Mouse (Mus musculus) layer of hippocampus, adult 2 months (tissue): ENCODE results near the gene Frmpd1. TPM values are rescaled to one million over a fixed set of nuclear protein-coding genes. Genes with fewer than 3 reads are reported as not detected.
A peak's percentile ranks its signal among the peaks of the same experiment; 100 is the strongest.

Experiments used
- DNase-seq, 2 experiments: peaks; one replicate each; pipeline ENCODE4 v3.0.0; 2022; ENCODE audit warnings: low spot score in 2 of 2
- H3K27ac ChIP-seq: fragments of 200-600 bp; 2 replicates; pipeline ENCODE4 v1.8.1; 2022
- H3K4me3 ChIP-seq: fragments of 200-600 bp; 2 replicates; pipeline ENCODE4 v1.8.1; 2022; ENCODE audit warnings: mild to moderate bottlenecking
- CTCF ChIP-seq: fragments of 200-600 bp; conservative IDR thresholded peaks from 2 replicates; pipeline ENCODE4 v1.8.1; 2022; ENCODE audit warnings: antibody characterized with exemption, mild to moderate bottlenecking, moderate library complexity
- long read RNA-seq, 2 experiments: library from polyadenylated mRNA; stranded (forward); transcript quantifications; one replicate each; pipeline ENCODE4 v2.0.0; 2021; ENCODE audit warnings: borderline mapping rate in 2 of 2
- total RNA-seq, 2 experiments: library from RNA; stranded (reverse); gene quantifications; 2 replicates each; pipeline ENCODE4 v1.2.3; 2021

The Frmpd1 gene
- total RNA-seq: 10 to 100 TPM; 15.7 to 16.4 TPM
- long read RNA-seq, experiment 1, full-length matches to known transcripts: 3 of 9 reads
- long read RNA-seq, experiment 1, partial matches to known transcripts: 3 of 9 reads
- long read RNA-seq, experiment 1, other reads (novel, unspliced or antisense): 3 of 9 reads
- long read RNA-seq, experiment 2, full-length matches to known transcripts: 18 of 25 reads
- long read RNA-seq, experiment 2, partial matches to known transcripts: 1 of 25 reads
- long read RNA-seq, experiment 2, other reads (novel, unspliced or antisense): 6 of 25 reads

DNA sequence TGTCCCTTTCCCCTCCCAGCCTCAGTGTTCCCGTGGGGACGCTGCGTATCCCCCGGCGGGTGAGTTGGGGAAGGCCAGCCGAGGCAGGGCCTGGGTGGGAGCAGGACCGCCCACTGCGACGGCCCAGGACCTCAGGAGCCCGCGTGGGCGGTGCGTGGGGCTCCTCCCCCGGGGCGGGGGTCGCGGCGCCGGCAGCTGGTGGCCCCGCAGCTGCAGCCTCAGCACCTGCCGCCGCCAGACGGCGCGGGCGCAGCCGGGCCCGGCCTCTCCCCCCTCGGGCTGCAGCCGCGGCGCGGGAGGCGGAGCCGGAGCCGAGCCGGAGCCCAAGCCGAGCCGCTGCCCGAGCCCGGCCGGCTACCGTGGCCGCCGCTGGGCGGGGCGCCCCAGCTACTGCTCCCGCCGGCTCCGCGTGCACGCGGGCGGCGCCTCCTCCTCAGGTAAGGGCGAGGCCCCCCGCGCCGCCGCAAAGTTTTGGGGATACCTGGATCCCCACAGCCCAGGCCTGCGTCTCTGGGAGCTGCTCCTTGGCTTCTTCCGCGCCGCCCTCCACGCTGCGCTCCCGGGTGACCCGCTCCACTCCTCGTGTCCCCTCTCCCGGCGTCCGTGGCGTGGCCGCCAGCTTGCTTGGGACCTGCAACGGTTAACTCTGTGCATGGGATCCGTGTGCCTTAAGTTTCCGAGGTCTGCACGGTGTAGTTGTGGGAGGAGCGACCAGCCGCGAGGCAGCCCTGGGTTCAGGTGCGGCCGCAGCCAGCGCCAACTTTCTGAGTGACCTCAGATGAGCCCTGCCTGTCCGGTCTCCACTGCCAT is at the start of gene Frmpd1:
Frmpd1 (plus strand) TSS at position 355 of the 810 bp plus-strand sequence.
- H3K27ac ChIP-seq: peak within 1 kb of the TSS; percentile 90
- peak; percentile 34 to 62 for DNase-seq
- 0 out of 2 replicates have a peak, but pooled peaks have one; percentile 5 for TF ChIP-seq CTCF
- peak within 1 kb of the TSS; percentile 88 for H3K4me3 ChIP-seq

DNA sequence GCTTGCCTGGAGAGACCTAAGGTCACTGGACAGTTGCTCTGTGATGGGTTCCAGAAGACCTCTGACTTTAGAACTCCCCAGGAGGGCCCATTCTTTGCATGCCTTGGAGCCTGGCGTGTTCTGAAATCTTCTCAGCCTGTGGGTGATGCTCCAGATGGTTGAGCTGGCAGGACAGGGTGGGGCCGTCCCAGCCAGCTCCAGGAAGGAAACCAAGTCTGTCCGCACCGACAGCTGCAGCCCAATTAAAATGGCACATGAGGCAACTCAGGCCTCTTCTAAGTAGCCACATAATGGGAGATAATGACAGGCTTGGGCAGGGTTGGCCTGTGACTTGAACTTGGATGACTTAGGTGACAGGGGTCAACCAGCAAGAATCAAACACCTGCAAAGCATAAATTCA is 47.0 kb upstream of the Frmpd1 start:
- DNase-seq: no peak

DNA sequence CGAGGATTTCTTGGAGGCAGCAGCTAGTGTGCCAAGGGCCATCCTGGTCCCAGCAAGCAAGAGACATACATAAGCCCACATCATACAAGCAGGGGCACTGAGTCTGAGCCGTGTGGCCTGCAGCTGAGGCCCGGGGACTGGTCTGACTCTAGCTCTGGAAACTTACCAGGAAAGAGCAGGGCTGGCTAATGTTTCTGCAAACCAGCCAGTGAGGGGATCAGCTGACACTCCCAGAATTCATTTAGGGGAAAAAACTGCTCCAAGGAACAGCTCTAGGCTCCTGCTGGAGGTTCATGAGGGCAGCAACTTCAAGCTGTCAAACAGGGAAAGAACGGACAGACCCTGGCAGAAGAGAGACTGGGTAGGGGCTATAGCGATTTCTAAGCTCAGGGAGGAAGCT is 42.8 kb upstream of the Frmpd1 start:
- no peak overlapping the region for H3K27ac ChIP-seq
- H3K4me3 ChIP-seq: no peak overlapping the region
- TF ChIP-seq CTCF: no peak
- peak in 1 of 2 experiments; percentile 7 for DNase-seq

More for the DNA sequence above, 47.0 kb upstream of the Frmpd1 start:
- TF ChIP-seq CTCF: no peak
- Histone ChIP-seq H3K4me3 (no peak overlapping the region), H3K27ac (no peak overlapping the region)

DNA sequence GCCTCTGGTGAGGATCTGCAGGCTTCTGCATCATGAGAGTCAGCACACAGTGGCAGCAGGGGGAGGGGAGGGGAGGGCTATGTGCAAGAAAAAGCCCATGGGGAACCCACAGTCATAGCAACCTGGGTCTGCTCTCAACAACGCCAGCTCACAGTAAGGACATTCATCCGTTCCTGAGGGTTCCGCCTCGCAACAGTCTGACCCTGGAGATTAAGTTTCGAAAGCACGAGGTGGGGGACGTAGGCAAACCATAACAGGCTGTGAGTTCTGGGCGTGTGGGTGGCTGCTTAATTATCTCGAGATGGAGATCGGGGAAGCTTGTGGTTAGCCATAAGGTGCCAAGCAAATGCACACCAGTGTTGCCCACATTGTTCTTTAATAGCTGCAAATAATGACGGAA is 42.3 kb upstream of the Frmpd1 start:
- no peak for TF ChIP-seq CTCF
- Histone ChIP-seq H3K4me3 (peak overlapping the region; percentile 12), H3K27ac (peak overlapping the region; percentile 1; the same call in 1 of the 2 replicates)
- DNase-seq: peak; percentile 32 to 46

DNA sequence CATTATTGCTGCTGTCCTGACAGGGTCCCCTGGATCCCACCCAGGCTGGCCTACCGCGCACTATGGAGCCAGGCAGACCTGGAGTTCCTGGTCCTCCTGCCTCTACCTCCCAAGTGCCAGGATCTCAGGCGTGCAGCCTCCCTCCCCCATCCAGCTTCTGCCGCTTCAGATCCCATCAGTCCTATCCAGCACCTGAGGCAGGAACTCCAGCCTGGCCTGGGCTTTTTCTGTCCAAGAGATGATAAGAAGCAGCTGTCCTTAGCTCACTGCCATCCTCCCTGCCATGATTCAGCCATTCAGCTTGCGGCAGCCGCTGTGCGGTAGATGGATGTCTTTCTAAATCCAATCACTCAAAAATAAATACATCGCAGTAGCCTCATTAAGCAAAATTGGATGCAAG is 41.7 kb upstream of the Frmpd1 start:
- DNase-seq: peak; percentile 5 to 17
- H3K4me3 ChIP-seq: peak overlapping the region; percentile 12
- TF ChIP-seq CTCF: no peak
- H3K27ac ChIP-seq: peak overlapping the region; percentile 1

DNA sequence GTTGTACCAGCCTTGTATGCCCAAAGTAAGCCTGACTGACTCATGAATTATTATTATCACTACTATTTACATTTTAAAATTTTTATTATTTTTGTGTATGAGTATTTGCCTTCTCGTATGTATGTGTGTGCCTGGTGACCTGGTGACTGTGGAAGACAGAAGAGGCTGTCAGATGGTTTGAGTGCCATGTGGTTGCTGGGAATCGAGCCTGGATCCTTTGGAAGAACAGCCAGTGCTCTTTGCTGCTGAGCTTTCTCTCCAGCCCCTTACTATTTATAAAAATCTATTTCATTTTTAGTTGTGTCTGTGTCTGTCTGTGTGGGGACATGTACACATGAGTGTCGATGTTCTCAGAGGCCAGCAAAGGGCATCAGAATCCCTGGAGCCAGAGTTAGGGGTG is 28.2 kb upstream of the Frmpd1 start:
- TF ChIP-seq CTCF: no peak
- peak overlapping the region; percentile 69 for H3K27ac ChIP-seq
- H3K4me3 ChIP-seq: no peak overlapping the region
- DNase-seq: peak in 1 of 2 experiments; percentile 21

DNA sequence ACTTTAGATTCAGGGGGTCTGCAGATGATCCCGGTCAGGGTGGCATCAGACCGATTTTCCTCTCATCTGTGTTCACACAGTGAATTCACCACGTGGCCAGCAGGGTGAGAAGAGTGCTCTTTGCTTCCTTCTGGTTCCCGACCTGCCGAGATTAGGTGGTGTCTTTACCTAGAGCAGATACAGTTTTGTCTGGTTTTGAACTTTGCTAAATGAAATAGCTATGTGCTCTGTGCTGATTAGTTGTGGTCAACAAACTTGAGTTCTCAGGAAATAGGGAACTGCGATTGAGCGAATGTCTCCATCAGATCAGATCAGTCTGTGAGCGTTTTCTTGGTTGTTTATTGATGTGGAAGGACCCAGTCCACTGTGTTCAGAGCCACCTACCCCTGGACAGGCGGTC is 26.1 kb upstream of the Frmpd1 start:
- DNase-seq: no peak
- no peak overlapping the region for H3K27ac ChIP-seq
- TF ChIP-seq CTCF: 0 out of 2 replicates have a peak, but pooled peaks have one; percentile 18
- no peak overlapping the region for H3K4me3 ChIP-seq

DNA sequence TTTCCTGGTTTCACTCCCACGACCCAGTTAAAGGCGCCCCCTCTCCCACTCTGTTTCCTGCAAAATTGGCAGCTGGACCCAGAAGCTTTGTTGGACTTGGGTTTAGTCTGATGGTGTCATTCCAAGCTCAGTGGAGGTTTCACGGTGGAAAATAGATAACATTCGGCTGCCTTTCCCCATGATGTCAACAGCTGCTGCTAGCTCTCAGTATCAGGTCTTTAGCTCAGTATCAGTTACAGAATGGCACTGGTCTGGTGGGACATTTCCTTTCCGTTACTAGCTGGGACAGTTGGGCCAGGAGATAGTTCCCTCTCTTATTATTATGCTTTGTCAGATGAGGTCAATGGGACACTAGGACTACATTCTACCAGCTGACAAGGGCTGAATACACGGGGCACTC is 23.9 kb upstream of the Frmpd1 start:
- Histone ChIP-seq H3K27ac (no peak overlapping the region), H3K4me3 (no peak overlapping the region)
- TF ChIP-seq CTCF: no peak
- DNase-seq: no peak

DNA sequence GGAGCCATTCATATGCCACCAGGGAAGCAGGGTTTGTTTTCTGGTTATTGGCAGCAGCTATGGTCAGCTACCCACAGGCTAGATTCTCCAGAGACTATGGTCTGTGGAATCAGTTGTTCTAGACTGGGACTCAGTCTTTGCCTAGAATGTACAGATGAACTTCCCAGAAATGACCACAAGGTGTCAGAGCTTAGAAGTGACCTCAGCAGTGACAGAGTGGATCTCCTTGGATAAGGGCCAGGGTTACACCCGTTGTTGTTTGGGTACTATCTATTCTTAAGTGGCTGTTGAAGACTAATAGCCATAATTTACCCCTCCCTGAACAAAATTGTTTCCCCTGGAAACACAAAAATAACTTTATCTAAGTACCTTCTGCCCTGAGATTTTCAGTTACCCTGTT is 21.0 kb upstream of the Frmpd1 start:
- TF ChIP-seq CTCF: peak; percentile 79
- DNase-seq: no peak
- no peak overlapping the region for H3K27ac ChIP-seq
- no peak overlapping the region for H3K4me3 ChIP-seq

DNA sequence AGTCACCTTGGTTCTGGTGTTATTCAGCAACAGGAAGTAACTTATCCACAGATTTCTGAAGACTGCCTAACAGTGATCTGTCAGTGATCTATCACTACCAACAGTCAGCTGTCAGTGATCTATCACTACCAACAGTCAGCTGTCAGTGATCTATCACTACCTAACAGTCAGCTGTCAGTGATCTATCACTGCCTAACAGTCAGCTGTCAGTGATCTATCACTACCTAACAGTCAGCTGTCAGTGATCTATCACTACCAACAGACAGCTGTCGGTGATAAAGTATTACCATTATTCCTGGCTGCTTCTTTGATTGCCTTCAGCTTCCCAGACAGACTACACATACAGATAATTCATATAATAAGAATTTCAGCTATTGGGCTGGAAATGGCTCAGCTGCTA is 19.2 kb upstream of the Frmpd1 start:
- no peak overlapping the region for H3K27ac ChIP-seq
- no peak for TF ChIP-seq CTCF
- H3K4me3 ChIP-seq: no peak overlapping the region
- no peak for DNase-seq

DNA sequence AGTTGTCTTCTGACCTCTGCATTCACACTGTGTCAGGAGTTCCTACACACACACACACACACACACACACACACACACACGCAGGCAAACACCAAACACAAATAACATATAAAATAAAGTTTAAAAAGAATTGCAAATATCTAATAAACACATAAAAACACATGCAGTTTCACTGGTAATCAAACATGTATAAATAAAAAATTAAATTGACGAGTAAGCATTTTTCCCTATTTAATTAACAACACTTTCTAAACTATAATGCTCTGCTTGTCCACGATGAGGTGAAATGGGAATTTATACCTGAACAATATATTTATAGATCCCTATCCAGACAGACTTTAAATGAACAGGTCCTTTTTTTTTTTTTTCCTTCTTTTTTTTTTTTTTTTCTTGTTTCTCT is 18.7 kb upstream of the Frmpd1 start:
- no peak overlapping the region for H3K4me3 ChIP-seq
- no peak for TF ChIP-seq CTCF
- DNase-seq: no peak

DNA sequence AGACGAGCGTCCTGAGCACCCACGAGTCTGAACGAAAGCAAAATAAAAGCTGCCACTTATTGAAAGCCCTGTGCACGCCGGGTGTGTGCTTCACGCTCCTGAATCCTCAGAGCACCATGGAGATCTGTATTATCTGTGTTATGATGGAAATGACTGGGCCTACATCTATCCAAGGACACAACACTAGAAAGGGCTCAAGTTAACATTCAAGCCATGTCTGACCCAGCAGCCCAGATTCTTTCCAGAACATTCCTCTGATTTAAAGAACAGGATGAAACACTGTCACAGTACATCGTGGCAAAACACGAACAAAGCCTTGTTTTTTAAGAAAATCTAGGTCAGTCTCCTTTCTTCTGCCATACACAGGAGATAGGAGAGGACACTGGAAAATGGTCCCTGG is 13.3 kb upstream of the Frmpd1 start:
- H3K27ac ChIP-seq: peak overlapping the region; percentile 56; the same call in 1 of the 2 replicates
- no peak for TF ChIP-seq CTCF

More for the DNA sequence above, 18.7 kb upstream of the Frmpd1 start:
- no peak overlapping the region for H3K27ac ChIP-seq

DNA sequence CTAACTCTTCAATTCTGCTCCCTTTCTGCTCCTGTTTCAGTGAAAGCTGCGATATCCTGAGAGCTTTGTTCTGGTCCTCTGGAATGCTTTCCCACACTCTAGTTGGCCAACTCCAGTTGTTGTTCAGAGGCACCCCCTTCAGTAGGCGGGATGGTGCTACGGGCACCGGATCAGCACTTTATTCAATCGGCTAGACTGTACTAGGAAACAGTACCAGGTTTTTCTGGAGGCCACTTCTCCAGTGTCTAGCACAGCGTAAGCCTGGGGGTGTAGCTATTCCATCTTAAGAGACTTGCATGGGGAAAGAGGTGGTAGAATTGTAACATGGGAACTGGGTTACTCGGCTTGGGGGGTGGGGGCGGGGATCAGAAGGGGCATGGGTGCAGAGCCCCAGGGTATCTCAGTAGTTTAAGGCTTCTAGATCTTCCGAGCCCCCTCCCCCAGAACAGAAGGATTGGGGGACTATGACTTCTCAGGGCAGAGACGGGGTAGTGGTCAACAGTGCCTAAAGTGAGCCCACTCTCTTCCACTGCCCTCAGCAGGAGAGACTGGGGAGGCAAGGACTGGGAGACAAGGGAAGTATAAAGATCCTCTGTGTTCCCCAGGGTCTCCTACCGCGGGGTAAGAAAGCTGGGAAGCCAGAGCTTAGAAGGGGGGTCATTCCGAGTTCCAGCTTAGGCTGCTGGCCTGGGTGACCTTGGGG is 706 bp upstream of the Frmpd1 start:
- TF ChIP-seq CTCF: no peak
- H3K4me3 ChIP-seq: peak overlapping the region; percentile 88
- H3K27ac ChIP-seq: peak overlapping the region; percentile 90
- DNase-seq: peak in 1 of 2 experiments; percentile 6

More for the DNA sequence above, 13.3 kb upstream of the Frmpd1 start:
- no peak overlapping the region for H3K4me3 ChIP-seq
- DNase-seq: no peak
